Mouse (Mus musculus): ENCODE measurements around the gene Uspl1.

Uspl1 gene

DNA sequence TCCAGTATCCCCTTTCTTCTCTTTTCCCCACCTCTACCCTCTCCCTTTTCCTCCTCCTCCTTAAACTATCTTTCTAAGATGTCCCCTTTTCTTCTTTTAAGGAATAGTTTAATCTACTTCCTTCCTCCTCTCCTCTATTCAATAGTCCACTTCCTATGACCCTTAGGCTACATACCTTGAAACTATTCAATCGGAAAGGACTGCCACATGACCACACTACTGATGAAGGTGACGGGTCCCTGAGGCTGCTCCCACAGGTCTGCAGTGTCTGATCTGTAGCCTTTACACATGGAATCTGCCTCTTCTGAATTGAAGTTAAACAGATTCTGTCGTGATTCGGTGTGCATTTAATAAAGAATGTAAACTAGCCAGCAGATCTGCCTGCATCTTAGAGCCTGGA, 28.7 kb downstream of the Uspl1 start:
- no peak for DNase-seq

DNA sequence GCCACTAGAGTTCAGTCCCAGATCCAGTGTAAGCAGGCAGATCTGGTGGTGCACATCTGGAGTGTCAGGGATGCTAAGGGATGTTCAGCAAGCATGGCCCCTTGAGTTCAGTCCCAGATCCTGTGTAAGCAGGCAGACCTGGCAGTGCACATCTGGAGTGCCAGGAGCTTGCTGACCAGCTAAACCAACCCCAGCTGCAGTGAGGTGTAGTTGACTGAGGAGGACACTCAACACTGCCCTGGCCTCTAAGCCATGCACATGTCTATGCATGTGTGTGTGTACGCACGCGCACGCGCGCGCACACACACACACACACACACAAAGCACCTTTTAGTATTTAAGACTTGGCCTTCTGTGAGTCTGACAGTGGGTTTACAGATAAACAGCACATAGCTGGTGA, 31.4 kb downstream of the Uspl1 start:
- DNase-seq = no peak

DNA sequence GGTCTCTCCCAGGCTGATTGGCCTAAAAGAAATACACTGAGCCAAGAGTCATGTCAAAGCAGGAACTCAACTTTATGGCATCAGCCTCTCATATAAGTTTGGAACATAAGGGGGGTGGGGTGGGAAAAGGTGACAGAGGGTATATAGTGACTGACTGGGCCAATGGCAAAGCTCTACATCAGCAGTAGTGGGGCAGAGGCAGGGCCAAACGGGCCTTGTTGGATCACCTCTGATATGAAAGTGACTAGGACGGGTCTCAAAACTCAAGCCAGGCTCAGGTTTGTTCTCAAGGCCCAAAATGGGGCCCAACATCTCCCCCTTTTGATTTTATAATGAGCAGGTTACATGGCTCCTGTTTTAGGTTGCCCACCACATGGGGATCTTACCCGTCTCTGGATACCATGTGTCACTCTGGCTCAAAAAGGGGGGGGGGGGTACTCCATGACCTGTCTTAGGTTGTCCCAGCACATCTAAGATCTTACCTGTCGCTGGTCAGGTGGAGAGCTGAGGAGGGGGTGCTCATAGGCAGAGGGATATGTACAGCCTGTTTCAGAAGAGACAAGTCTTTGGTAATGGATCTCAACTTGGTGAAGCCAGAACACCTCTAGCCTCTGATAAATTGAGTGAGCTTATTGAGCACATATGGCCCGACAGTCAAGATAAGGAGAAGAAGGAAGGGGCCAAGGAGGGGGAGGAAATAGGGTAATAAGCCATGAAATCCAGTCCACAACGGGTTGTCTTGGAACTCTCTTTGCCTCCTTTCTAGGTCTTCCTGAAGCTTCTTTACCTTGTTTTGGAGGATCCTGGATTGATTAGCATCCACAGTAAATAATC, 33.6 kb downstream of the Uspl1 start:
- DNase-seq = no peak

GRCm38 (mm10) chr5:149219493-149219892, 35.3 kb downstream of the Uspl1 start:
- DNase-seq = no peak

GRCm38 (mm10) chr5:149221355-149221754, 37.2 kb downstream of the Uspl1 start:
- DNase-seq = no peak

GRCm38 (mm10) chr5:149224666-149225065, 40.5 kb downstream of the Uspl1 start:
- DNase-seq = peak in 1 of 2 experiments; percentile 15

DNA sequence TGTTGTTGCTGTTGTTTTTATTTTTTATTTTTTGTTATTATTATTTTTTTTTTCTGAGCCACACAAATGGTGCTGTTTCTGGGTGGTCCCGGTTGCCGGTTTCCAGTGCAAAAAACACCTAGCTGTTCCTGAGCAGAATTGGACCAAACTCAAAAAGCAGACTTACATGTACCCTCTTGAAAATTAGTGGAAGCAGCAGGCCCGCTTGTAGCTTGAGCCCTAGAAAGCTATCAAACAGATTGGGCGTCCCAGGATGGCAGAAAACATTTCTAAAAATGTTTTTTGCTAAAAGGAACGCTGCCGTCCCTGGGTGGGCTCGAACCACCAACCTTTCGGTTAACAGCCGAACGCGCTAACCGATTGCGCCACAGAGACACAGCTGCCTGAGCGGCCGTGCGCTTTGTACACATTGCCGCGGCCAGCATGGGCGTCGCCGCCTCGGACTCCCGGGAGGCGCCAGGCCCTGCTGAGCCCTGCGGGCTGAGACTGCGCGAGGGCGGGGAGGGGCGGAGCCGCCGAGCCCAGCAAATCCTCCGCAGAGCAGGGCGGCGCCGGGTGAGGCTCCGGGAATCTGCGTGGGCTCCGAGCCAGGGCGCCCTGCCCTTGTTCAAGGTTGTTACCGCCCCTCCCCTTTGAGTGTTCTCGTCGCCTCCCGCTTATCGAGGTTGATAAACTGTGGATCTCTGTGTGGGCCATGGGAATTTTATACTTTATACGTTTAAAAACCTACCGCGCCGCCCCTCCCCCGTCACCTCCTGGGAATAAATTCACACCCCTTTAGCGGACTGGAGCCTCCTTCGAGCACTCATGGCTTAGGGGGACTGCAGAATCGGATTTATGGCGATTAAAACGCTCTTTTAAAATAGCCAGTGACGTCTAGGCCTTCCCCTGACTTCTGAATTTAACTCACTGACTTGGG, 44.8 kb downstream of the Uspl1 start:
- peak; percentile 96 to 97 for DNase-seq

GRCm38 (mm10) chr5:149229619-149230339, 45.6 kb downstream of the Uspl1 start:
- DNase-seq = peak in 1 of 2 experiments; percentile 29

DNA sequence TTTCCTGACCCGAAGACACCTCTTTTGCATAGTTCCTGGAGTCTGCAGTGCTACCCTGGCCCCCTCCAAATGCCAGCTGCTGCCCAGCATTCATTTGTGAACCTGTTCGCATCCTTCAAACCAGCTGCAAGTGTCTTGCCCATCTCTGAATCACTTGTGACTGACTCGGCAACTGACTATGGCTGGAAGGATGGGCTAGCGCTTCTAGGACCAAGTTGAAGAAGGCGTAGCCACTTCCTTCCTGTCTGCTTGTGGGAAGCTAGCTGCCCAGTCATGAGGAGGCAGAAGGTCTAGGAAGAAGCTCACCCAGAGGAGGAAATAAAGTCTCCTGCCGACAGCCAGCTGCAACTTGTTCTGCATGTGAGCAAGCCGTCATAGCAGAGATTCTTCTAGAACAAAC, 50.9 kb downstream of the Uspl1 start:
- no peak for DNase-seq

- DNase-seq = peak; percentile 68 to 74
These were observed 53.2 kb downstream of the Uspl1 start for GRCm38 (mm10) chr5:149237221-149237950.

- no peak for DNase-seq
These were observed 58.3 kb downstream of the Uspl1 start for GRCm38 (mm10) chr5:149242467-149242866.

GRCm38 (mm10) chr5:149243053-149243452, 58.9 kb downstream of the Uspl1 start:
- peak in 1 of 2 experiments; percentile 15 for DNase-seq

DNA sequence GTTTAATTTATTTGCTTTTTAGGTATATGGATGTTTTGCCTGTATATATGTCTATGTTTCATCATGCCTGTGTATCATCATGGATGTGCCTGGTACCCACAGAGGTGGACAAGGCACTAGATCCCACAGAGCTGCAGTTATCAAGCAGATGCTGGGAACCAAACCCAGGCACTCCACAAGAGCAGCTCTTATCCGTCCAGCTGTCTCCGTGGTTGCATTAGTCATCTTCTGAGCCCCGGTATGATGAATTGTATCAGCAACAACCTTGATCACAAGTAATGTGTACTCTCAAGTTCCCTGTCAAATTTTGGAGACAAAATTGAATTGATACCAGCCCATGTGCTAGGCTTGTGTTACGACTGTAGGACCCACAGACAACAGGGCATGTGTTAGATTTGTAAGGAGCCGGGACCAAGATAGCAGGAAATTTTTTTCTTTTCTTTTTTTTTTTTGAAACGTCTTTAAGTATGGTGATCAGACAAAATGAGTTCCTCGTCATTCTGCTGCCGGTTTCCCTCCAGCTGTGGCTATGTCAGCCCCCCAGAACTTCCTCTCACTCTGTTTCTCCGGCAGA, 61.3 kb downstream of the Uspl1 start:
- no peak for DNase-seq

- peak in 1 of 2 experiments; percentile 16 for DNase-seq
These were observed 61.9 kb downstream of the Uspl1 start for GRCm38 (mm10) chr5:149245965-149246470.

GRCm38 (mm10) chr5:149247047-149247904, 63.1 kb downstream of the Uspl1 start:
- peak; percentile 77 to 80 for DNase-seq

DNA sequence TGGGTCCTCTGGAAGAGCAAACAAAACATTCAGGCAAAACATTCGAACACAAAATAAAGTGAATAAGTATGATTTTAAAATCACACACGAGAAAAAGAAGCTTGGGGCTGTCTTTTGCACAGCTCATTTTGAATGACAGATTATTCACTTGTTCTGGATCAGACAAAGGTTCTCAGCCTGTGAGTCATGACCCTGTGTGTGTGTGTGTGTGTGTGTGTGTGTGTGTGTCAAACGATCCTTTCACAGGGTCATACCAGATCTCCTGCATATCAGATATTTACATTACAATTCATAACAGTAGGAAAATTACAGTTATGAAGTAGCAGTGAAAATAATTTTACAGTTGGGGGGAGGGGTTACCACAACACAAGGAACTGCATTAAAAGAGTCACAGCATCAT, 68.2 kb downstream of the Uspl1 start:
- DNase-seq = no peak

DNA sequence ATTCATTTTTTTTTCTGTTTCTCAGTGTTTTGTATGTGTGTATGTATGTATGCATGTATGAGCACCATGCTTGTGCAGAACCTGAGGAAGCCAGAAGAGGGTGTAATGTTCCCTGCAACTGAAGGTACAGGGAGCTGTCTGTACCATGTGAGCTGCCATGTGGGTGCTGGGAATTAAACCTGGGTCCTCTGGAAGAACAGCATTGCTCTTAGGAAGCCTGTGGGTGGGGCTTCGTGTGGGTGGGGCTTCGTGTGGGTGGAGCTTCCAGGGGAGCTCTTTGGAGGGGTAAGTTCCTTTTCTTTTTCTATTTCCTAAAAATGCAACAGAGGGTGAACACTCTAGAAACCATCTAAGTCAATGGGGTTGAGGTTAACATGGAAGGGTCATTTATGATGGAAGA, 69.3 kb downstream of the Uspl1 start:
- DNase-seq = no peak

- no peak for DNase-seq
These were observed 71.4 kb downstream of the Uspl1 start for GRCm38 (mm10) chr5:149255522-149255921.

GRCm38 (mm10) chr5:149257518-149258281, 73.5 kb downstream of the Uspl1 start:
- peak; percentile 27 for DNase-seq

DNA sequence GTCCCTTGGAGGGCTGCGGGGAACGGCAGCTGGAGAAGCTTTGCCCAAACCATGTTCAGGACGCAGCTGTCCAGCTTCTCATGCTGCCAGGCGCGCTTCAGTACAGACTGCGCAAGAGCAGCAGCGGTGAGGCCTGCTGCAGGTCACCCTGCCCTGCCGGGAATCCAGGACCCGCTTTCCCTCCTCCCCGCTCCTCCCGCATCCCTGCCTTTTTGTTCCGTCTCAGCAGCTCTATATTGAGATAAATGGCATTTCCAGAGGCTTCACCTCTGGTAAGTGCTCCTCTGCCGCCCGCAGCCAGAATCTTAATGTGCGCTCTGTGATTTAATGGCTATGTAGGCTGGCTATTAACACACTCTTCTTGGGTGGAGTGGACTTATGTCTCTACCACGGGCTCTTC, 74.9 kb downstream of the Uspl1 start:
- peak in 1 of 2 experiments; percentile 20 for DNase-seq

Measured in cerebellum, postnatal 10 days (tissue).